Mouse (Mus musculus): Measurements from ENCODE around the gene Lrrc59. TPM values are rescaled to one million over a fixed set of nuclear protein-coding genes. Genes with fewer than 3 reads are reported as not detected.
"Not testable (repeated sequence)": the region's sequence is repeated elsewhere in the genome, so short reads cannot be mapped to it uniquely, and the experiment has no call there.

Gene Lrrc59
- polyA plus RNA-seq, 1 experiment: 243 TPM

GRCm38 (mm10) chr11:94630199-94631011 is 838 bp downstream of the Lrrc59 start:
- Histone ChIP-seq H3K27ac (ENCODE audit: insufficient read depth, low read length) (peak overlapping the region; percentile 64), H3K4me3 (ENCODE audit: insufficient read depth, low read length) (peak overlapping the region; percentile 90), H3K4me1 (ENCODE audit: control insufficient read depth, insufficient read depth, low read length) (no peaks in the 10 kb centered on the region; the same call in 1 of the 2 replicates)
- TF ChIP-seq POLR2A (IDR thresholded peaks at IDR 0.05; ENCODE audit: low read depth, low read length) (peak; percentile 27; the same call in 1 of the 2 replicates), CTCF (IDR thresholded peaks at IDR 0.05; ENCODE audit: borderline replicate concordance, insufficient read depth, low read length) (no peak)

GRCm38 (mm10) chr11:94631969-94632368 is 2.4 kb downstream of the Lrrc59 start:
- no peak for TF ChIP-seq POLR2A (IDR thresholded peaks at IDR 0.05; ENCODE audit: low read depth, low read length)
- no peak for TF ChIP-seq CTCF (IDR thresholded peaks at IDR 0.05; ENCODE audit: borderline replicate concordance, insufficient read depth, low read length)
- no peak overlapping the region for H3K4me3 ChIP-seq (ENCODE audit: insufficient read depth, low read length)
- H3K27ac ChIP-seq (ENCODE audit: insufficient read depth, low read length): no peak overlapping the region
- no peaks in the 10 kb centered on the region; the same call in 1 of the 2 replicates for H3K4me1 ChIP-seq (ENCODE audit: control insufficient read depth, insufficient read depth, low read length)

GRCm38 (mm10) chr11:94632988-94633387 is 3.4 kb downstream of the Lrrc59 start:
- Histone ChIP-seq H3K4me1 (ENCODE audit: control insufficient read depth, insufficient read depth, low read length) (no peaks in the 10 kb centered on the region; the same call in 1 of the 2 replicates), H3K27ac (ENCODE audit: insufficient read depth, low read length) (no peak overlapping the region), H3K4me3 (ENCODE audit: insufficient read depth, low read length) (no peak overlapping the region)
- TF ChIP-seq CTCF (IDR thresholded peaks at IDR 0.05; ENCODE audit: borderline replicate concordance, insufficient read depth, low read length) (no peak), POLR2A (IDR thresholded peaks at IDR 0.05; ENCODE audit: low read depth, low read length) (no peak)

- TF ChIP-seq CTCF (IDR thresholded peaks at IDR 0.05; ENCODE audit: borderline replicate concordance, insufficient read depth, low read length) (no peak), POLR2A (IDR thresholded peaks at IDR 0.05; ENCODE audit: low read depth, low read length) (no peak)
- H3K4me3 ChIP-seq (ENCODE audit: insufficient read depth, low read length): no peak overlapping the region
- H3K4me1 ChIP-seq (ENCODE audit: control insufficient read depth, insufficient read depth, low read length): no peaks in the 10 kb centered on the region; the same call in 1 of the 2 replicates
- H3K27ac ChIP-seq (ENCODE audit: insufficient read depth, low read length): no peak overlapping the region
Measured at GRCm38 (mm10) chr11:94634431-94634830, 4.9 kb downstream of the Lrrc59 start.

GRCm38 (mm10) chr11:94644461-94645219 is 15.1 kb downstream of the Lrrc59 start:
- H3K4me3 ChIP-seq (ENCODE audit: insufficient read depth, low read length): no peak overlapping the region
- no peak overlapping the region for H3K27ac ChIP-seq (ENCODE audit: insufficient read depth, low read length)
- TF ChIP-seq CTCF (IDR thresholded peaks at IDR 0.05; ENCODE audit: borderline replicate concordance, insufficient read depth, low read length) (no peak), POLR2A (IDR thresholded peaks at IDR 0.05; ENCODE audit: low read depth, low read length) (no peak)
- no peaks in the 10 kb centered on the region for H3K4me1 ChIP-seq (ENCODE audit: control insufficient read depth, insufficient read depth, low read length)

- Histone ChIP-seq H3K27ac (ENCODE audit: insufficient read depth, low read length) (no peak overlapping the region), H3K4me3 (ENCODE audit: insufficient read depth, low read length) (no peak overlapping the region), H3K4me1 (ENCODE audit: control insufficient read depth, insufficient read depth, low read length) (no peaks in the 10 kb centered on the region)
- TF ChIP-seq CTCF (IDR thresholded peaks at IDR 0.05; ENCODE audit: borderline replicate concordance, insufficient read depth, low read length) (no peak), POLR2A (IDR thresholded peaks at IDR 0.05; ENCODE audit: low read depth, low read length) (no peak)
Measured at GRCm38 (mm10) chr11:94646457-94646856, 16.9 kb downstream of the Lrrc59 start.

- not testable (repeated sequence) for H3K4me3 ChIP-seq (ENCODE audit: insufficient read depth, low read length); H3K4me1 ChIP-seq (ENCODE audit: control insufficient read depth, insufficient read depth, low read length); H3K27ac ChIP-seq (ENCODE audit: insufficient read depth, low read length)
Measured at GRCm38 (mm10) chr11:94651241-94651640, 21.7 kb downstream of the Lrrc59 start.

GRCm38 (mm10) chr11:94652973-94653372 is 23.4 kb downstream of the Lrrc59 start:
- Histone ChIP-seq H3K4me1 (ENCODE audit: control insufficient read depth, insufficient read depth, low read length) (no peaks in the 10 kb centered on the region; the same call in 1 of the 2 replicates), H3K27ac (ENCODE audit: insufficient read depth, low read length) (no peak overlapping the region), H3K4me3 (ENCODE audit: insufficient read depth, low read length) (peak overlapping the region; percentile 70)
- TF ChIP-seq POLR2A (IDR thresholded peaks at IDR 0.05; ENCODE audit: low read depth, low read length) (no peak), CTCF (IDR thresholded peaks at IDR 0.05; ENCODE audit: borderline replicate concordance, insufficient read depth, low read length) (no peak)

- TF ChIP-seq CTCF (IDR thresholded peaks at IDR 0.05; ENCODE audit: borderline replicate concordance, insufficient read depth, low read length) (no peak), POLR2A (IDR thresholded peaks at IDR 0.05; ENCODE audit: low read depth, low read length) (no peak; the same call in 1 of the 2 replicates)
- Histone ChIP-seq H3K4me1 (ENCODE audit: control insufficient read depth, insufficient read depth, low read length) (no peaks in the 10 kb centered on the region; the same call in 1 of the 2 replicates), H3K27ac (ENCODE audit: insufficient read depth, low read length) (peak within 1 kb of the TSS; percentile 87), H3K4me3 (ENCODE audit: insufficient read depth, low read length) (peak within 1 kb of the TSS; percentile 70)
Measured at GRCm38 (mm10) chr11:94653663-94654436, 24.3 kb downstream of the Lrrc59 start, which contains the start of the genes Mrpl27 and Eme1. Gene Mrpl27 (plus strand): TSS chr11:94653767. Gene Eme1 (minus strand): TSS chr11:94653964.
